Mouse (Mus musculus) thymus, postnatal 4 days (tissue): Measurements from ENCODE around the gene Gm11563.
"Not testable (repeated sequence)": the region's sequence is repeated elsewhere in the genome, so short reads cannot be mapped to it uniquely, and the experiment has no call there.

Experiments
- DNase-seq: peaks from one replicate; pipeline ENCODE4 v3.0.0; 2021

The Gm11563 gene

GRCm38 (mm10) chr11:99658467-99659010 lies at the start of gene Gm11563:
TSS of gene Gm11563 (minus strand) at chr11:99658960.
- DNase-seq: not testable (repeated sequence)

- DNase-seq: no peak
Measured at GRCm38 (mm10) chr11:99690463-99690862, 31.7 kb upstream of the Gm11563 start, which contains the start of gene Gm14190. TSS of gene Gm14190 (minus strand) at chr11:99690740.

- not testable (repeated sequence) for DNase-seq
Measured at GRCm38 (mm10) chr11:99685235-99685634, 26.5 kb upstream of the Gm11563 start.

GRCm38 (mm10) chr11:99683481-99683880 lies 24.7 kb upstream of the Gm11563 start:
- no peak for DNase-seq

- DNase-seq: no peak
Measured at GRCm38 (mm10) chr11:99665860-99666259, 7.1 kb upstream of the Gm11563 start, which contains the start of gene Krtap4-6. TSS of gene Krtap4-6 (minus strand) at chr11:99665960.

- no peak for DNase-seq
Measured at GRCm38 (mm10) chr11:99662802-99663201, 4.0 kb upstream of the Gm11563 start.

- DNase-seq: no peak
Measured at GRCm38 (mm10) chr11:99659256-99659655, 496 bp upstream of the Gm11563 start.

GRCm38 (mm10) chr11:99657051-99657450 lies 1.7 kb downstream of the Gm11563 start:
- no peak for DNase-seq

- DNase-seq: no peak
Measured at GRCm38 (mm10) chr11:99650136-99650535, 8.6 kb downstream of the Gm11563 start, which contains the start of gene Gm11555. TSS of gene Gm11555 (minus strand) at chr11:99650236.

- no peak for DNase-seq
Measured at GRCm38 (mm10) chr11:99646444-99646843, 12.3 kb downstream of the Gm11563 start.

GRCm38 (mm10) chr11:99644351-99644750 lies 14.4 kb downstream of the Gm11563 start:
- DNase-seq: no peak

- not testable (repeated sequence) for DNase-seq
Measured at GRCm38 (mm10) chr11:99643635-99644139, 15.1 kb downstream of the Gm11563 start, which contains the start of gene Krtap4-7. TSS of gene Krtap4-7 (minus strand) at chr11:99644089.

- no peak for DNase-seq
Measured at GRCm38 (mm10) chr11:99640926-99641325, 17.8 kb downstream of the Gm11563 start.

GRCm38 (mm10) chr11:99637086-99637485 lies 21.7 kb downstream of the Gm11563 start:
- DNase-seq: no peak

GRCm38 (mm10) chr11:99634653-99635134 lies 24.1 kb downstream of the Gm11563 start, which contains the start of gene Krtap4-2:
TSS of gene Krtap4-2 (minus strand) at chr11:99635084.
- DNase-seq: no peak

- DNase-seq: no peak
Measured at GRCm38 (mm10) chr11:99633293-99633692, 25.5 kb downstream of the Gm11563 start.

GRCm38 (mm10) chr11:99630890-99631289 lies 27.9 kb downstream of the Gm11563 start:
- DNase-seq: no peak

- DNase-seq: no peak
Measured at GRCm38 (mm10) chr11:99628138-99628537, 30.6 kb downstream of the Gm11563 start, which contains the start of gene Krtap4-1. TSS of gene Krtap4-1 (minus strand) at chr11:99628238.

- no peak for DNase-seq
Measured at GRCm38 (mm10) chr11:99620335-99620734, 38.4 kb downstream of the Gm11563 start, which contains the start of gene Gm11562. TSS of gene Gm11562 (minus strand) at chr11:99620435.

- no peak for DNase-seq
Measured at GRCm38 (mm10) chr11:99614796-99615363, 43.9 kb downstream of the Gm11563 start, which contains the start of gene Krtap2-4. TSS of gene Krtap2-4 (minus strand) at chr11:99614846.

GRCm38 (mm10) chr11:99610089-99610488 lies 48.7 kb downstream of the Gm11563 start, which contains the start of gene Gm11937:
TSS of gene Gm11937 (minus strand) at chr11:99610189.
- DNase-seq: not testable (repeated sequence)

- no peak for DNase-seq
Measured at GRCm38 (mm10) chr11:99609126-99609525, 49.6 kb downstream of the Gm11563 start.
